Mouse (Mus musculus) adrenal gland (tissue): ENCODE results near the gene Thbs1.

Experiments used
- intact Hi-C: fragments of 180-260 bp; cut with DNase I; formaldehyde crosslinking; loops from one replicate; pipeline ENCODE4 v1.15.1; 2025

Gene Thbs1

DNA sequence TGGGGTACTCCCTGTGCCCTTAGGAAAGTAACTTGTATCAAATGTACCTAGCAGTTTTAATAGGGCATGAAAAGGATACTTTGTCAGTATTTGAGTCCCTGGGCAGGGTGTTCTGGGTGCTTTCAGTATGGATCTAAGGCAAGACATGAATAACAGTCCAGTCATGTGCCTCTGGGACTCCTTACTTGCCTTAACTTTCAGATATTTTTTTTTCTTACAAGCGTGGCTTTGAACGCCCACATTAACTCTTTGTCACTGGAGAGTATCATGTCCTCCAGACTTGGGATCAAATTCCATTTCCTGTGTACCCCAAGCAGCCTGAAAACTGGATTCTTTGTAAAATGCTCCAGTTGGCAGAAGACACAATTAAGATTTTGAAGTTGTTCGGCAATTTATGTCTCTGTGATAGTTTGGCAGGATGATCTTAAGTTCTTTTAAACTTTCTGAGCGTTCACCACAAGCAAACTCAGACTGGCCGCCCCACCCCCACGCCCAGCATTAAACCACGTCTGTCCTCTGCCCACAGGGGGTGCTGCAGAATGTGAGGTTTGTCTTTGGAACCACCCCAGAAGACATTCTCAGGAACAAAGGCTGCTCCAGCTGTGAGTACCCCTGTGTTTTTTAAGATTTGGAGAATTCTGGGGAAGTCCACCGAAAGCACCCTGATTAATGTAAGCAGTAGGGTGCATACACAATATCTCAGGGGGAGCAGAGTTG lies 2.3 kb downstream of the Thbs1 start:
- intact Hi-C loops, result loop anchor here (5.0 kb wide), 1 partner anchor 327 kb away; no protein-coding TSS in a partner anchor

DNA sequence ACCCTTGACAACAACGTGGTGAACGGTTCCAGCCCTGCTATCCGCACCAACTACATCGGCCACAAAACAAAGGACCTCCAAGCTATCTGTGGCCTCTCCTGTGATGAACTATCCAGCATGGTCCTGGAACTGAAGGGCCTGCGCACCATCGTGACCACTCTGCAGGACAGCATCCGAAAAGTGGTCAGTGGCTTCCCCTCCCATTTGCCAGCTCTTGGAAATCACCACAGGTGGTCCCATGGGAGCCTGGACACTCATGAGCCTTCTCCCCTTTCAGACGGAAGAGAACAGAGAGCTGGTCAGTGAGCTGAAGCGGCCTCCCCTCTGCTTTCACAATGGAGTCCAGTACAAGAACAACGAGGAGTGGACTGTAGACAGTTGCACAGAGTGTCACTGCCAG lies 3.0 kb downstream of the Thbs1 start:
- intact Hi-C loops, result loop anchor here (5.0 kb wide), 1 partner anchor 327 kb away; no protein-coding TSS in a partner anchor

DNA sequence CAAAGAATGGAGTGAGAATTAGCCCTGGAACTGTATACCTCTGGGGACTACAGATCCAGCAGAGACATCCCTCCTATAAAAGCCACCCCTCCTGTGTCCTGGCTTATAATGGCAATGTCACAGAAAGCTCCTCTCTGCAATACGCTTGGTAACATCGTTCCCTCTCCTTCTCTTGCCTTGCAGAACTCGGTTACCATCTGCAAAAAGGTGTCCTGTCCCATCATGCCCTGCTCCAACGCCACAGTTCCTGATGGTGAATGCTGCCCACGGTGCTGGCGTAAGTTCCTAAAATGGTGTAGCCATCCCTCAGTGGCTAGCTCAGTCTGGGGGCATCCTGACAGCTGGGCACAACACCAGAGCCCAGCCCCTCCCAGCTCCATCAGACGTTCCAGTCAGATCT lies 4.0 kb downstream of the Thbs1 start:
- intact Hi-C loops, result no loop called here

DNA sequence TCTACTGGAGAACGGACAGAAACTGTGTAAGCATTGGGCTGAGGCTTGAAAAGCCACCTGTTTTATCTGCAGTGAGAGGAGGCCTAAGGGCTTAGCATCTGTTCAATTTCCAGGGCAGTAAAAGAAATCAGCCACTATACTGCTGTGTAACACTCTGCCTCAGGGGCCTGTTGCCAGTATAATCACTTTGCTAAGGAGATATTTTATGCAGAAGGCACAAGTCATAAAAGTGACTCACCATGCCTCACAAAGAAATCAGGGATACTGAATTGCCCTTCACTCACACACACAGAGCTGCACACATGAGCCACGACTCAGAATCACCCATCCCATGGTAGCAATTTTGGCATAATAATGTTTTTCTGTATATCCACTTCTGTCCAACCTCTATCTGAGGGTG lies 4.5 kb downstream of the Thbs1 start:
- intact Hi-C loops, result no loop called here

DNA sequence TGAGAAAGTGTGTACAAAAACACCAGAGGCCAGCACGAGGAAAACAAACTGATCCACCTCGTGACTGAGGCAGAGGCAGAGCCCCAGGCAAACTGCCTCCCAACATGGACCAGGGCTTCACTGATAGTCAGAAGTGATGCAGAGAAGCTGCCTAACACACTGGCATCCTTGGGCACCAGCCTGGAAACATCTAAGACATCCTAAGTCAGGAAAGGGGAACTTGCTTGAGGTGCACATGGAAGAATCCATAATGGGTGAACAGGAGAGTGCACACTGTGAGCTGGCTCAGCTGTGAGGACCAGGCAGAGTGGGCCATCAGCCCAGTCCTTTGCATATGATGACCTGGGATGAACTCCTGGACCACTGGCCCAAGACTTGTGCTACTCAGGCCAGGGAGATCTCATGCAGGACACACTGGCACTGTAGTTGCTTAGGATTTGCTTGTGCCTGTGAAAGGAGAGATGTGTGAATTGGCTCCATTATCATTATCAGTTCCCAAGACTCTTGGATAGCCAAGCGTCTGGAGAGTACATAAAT lies 5.1 kb downstream of the Thbs1 start:
- intact Hi-C loops, result no loop called here

DNA sequence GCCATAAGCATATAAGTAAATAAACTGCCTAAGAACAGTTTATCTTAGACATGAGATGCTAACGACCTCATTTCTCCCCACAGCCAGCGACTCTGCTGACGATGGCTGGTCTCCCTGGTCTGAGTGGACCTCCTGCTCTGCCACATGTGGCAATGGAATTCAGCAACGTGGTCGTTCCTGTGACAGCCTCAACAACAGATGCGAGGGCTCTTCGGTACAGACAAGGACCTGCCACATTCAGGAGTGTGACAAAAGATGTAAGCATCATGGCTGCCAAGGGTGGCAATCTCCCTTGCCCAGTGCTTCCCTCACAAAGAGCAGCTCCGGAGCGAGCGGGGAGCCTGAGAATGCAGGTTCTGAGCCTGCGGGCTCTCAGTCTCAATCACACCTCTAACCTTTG lies 5.7 kb downstream of the Thbs1 start:
- intact Hi-C loops, result no loop called here

DNA sequence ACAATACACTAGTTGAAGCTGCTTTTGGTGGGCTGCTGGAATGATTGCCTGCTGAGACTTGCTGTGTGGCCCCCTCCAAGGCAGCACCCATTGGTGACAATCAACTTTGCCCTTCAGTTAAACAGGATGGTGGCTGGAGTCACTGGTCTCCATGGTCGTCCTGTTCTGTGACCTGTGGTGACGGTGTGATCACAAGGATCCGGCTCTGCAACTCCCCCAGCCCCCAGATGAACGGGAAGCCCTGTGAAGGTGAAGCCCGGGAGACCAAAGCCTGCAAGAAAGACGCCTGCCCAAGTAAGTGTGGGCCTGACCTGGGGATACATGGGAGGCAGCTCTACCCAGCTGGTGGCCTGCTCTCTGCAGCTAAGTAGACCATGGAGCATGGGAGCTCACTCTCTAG lies 6.4 kb downstream of the Thbs1 start:
- intact Hi-C loops, result no loop called here

DNA sequence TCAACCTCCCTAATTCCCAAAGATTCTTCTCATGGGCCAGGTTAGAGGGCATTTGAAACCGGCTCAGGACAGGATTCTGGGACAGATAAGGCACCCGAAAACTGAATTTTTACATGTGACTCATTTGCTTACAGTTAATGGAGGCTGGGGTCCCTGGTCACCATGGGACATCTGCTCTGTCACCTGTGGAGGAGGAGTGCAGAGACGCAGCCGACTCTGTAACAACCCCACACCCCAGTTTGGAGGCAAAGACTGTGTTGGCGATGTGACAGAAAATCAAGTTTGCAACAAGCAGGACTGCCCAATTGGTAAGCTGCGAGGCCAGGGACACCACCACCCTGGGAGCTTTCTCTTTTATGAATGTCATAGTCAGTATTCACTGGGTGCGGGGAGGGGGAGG lies 6.8 kb downstream of the Thbs1 start:
- intact Hi-C loops, result no loop called here

DNA sequence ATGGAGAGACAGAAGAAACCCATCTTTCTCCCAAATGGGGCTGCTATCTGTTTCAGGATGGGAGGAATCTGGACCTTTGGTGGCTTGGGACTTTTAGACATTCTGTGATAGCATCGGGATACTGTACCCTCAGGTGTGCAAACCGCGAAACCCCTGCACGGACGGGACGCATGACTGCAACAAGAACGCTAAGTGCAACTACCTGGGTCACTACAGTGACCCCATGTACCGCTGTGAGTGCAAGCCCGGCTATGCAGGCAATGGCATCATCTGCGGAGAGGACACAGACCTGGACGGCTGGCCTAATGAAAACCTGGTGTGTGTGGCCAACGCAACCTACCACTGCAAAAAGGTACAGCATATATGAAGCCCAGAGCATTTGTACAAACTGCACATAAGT lies 8.0 kb downstream of the Thbs1 start:
- intact Hi-C loops, result no loop called here

DNA sequence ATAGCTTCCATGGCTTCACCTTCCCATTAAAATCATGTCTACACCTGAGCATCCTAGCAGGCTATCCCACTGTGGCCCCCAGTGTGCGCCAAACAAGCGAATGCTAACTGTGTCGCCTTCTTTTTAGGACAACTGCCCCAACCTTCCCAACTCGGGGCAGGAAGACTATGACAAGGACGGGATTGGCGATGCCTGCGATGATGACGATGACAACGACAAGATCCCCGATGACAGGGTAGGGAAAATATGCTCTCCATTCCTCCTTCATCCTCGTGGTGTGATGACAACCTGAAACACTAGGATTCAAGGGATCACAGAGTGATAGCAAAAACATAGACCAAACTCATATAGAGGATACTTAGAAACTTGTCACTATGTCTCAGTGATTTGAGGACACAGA lies 8.4 kb downstream of the Thbs1 start:
- intact Hi-C loops, result no loop called here

DNA sequence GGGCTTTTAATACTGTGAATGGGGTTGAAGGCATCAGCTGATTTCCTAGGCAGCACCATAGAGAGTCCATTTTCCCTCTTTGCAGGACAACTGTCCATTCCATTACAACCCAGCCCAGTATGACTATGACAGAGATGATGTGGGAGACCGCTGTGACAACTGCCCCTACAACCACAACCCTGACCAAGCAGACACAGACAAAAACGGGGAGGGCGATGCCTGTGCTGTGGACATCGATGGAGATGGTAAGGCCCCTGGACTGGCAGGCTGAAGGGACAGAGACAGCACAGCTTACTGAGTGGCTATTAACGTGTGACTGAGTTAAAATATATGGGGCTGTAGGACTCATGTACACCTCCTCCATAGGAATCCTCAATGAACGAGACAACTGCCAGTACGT lies 9.1 kb downstream of the Thbs1 start:
- intact Hi-C loops, result no loop called here

DNA sequence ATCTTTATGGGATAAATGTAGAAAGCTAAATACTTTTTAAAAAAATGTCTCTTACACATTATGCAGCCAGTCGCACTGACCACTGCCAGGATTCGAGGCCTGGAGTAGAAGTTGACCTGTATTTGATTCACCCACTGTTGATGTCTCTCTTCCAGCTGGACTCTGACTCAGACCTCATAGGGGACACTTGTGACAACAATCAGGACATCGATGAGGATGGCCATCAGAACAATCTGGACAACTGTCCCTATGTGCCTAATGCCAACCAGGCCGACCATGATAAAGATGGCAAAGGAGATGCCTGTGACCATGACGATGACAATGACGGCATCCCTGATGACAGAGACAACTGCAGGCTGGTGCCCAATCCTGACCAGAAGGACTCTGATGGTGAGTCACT lies 10.6 kb downstream of the Thbs1 start:
- intact Hi-C loops, result no loop called here

DNA sequence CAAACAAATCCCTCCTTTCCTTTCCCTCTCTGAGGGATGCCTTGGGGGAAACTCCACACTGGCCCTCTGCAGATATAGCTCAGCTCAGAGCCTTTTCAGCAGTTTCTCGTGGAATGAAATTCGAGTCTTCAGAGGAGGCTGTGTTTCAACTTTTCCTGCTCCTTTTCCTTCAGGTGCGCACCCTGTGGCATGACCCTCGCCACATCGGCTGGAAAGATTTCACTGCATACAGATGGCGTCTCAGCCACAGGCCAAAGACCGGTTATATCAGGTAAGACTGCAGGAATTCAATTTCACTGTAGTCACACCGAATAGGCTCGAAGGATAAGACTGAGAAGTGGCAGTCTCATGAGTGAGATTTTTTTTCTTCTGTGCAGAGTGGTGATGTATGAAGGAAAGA lies 12.1 kb downstream of the Thbs1 start:
- intact Hi-C loops, result no loop called here

DNA sequence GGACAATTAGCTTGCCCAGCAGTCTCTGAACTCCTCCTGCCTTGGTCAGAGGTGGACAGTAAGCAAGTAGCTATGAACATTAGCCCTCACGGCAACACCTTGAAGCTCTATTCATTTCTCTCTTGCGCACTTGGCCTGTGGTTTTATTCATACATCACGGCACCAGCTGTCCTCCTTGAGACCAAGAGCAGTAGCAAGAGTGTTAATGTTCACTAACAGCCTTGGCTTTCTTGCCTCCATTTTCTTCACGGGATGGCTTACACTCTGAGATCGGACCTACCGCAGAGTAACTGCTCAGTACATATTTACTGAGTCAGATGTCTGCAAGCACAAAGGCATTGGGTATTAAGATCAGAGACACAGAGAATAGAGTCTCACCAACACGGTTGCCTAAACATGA lies 12.8 kb downstream of the Thbs1 start:
- intact Hi-C loops, result no loop called here

DNA sequence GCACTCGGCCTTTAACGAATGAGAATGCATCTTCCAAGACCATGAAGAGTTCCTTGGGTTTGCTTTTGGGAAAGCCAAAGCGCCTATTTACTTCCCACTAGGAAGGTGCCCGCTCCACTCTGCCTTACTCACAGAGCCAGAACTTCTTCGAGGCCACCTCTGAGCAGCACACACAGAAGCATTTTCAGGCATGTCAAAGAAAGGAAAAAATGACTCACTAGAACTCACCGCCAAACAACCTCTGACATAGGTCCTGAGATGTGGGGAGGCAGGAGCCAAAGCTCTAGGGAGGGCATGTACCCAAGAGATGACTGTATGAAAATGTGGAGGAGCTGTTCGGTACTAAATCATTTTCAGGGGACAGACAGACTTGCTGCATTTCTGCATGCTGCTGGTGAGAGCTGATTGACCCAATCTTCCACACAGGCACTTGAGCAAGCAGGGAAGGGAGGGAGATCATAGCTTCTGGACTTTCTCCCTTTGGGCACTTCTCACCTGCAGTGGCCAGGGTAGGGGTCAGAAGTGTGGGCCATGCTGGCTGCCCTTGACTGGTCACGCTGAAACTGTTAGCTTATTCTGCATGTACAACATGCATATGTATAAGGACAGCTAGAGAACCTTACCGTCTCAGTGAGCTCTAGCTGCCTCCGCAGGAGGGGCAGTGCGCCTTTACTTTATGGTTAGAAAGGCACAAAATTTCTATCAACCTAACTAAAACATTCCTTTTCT lies 13.7 kb downstream of the Thbs1 start:
- intact Hi-C loops, result no loop called here

DNA sequence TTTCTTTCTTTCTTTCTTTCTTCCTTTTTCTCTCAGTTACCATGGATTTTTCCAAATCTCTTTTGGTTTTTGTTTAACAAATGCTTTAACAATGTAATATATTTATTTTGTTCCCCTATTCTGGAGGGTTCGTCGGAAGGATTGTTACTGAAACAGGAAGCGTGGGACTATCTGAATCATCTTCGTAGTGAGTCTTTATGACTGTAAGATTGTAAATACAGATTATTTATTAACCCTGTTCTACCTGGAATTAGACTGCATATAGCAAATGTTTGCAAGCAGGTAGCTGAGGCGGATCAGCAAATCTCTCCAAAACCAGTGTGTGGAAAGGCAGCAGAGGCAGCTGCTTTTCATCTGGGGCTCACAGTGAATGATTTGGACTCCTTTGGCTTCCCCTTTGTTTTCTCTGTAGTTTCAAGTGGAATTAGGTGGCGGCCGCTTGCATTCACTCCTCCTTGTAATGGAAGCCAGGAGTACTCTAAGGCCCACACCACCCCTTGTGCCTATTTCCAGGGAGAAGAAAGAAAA lies 14.3 kb downstream of the Thbs1 start:
- intact Hi-C loops, result no loop called here

DNA sequence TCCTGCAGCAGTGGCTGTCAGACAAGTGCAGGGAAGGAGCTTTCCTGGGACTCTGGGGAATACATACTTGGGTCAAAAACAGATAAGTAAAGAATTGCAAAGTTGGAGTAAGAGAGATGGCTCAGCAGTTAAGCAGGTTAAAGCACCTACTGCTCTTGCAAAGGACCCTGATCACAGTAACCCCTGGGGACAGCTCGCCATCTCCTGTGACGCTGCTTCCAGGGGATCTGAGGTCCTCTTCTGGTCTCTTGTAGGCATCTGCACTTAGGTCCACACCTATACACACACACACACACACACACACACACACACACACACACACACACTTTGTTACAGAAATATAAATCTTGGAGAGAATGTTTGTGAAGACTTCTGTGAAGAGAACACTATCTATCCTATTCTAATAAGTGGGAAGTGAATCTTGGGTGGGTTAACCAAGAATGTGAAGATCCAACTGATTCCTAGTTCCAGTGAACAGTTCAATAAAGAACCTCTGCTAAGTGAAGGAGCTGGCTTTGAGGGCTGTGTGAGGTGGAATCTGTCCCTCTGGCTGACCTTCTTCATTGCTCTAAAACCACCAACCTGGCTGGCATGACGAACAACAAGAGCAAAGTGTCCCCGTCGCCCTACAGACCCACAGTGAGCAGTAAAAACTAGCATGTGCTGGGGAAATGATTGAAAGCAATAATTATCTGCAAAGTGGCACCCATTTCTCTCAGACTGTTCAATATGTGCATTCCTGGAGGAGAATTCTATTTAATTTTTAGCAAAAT lies 16.0 kb downstream of the Thbs1 start:
- intact Hi-C loops, result no loop called here

DNA sequence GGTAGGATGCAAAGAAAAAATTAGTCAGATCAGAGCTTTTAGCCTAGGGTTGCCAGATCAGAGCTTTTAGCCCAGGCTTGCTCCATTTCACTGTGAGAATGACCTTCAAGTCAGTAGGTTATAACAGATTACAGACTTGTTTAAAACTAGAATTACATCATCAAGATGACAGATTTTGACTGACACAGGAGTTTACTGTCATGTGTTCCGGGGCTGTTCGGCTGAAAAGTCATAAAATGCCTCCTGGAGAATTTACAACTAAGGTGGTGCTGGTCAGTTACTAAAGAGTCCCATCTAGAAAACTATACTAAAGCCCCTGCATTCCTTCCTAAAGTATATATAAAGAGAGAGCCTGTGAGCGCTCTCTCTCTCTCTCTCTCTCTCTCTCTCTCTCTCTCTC lies 16.6 kb downstream of the Thbs1 start:
- intact Hi-C loops, result no loop called here

DNA sequence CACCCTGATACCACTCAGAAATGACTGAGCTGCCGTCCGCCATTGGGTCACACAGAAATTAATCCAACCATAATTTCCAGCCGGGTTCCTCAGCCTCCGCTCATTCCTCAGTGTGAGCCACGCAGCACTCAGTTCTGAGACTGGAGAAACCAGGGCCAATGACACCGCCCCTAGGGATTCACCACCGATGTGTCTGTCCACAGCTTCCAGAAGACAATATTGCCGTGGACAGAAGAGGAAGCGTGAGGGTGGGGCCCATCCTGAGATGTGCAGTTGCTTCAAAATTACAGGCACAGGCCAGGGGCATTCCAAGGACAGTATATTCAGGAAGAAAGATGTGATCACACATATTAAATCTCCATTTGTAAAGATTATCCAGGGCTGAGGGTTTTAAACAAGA lies 25.4 kb downstream of the Thbs1 start:
- intact Hi-C loops, result no loop called here

DNA sequence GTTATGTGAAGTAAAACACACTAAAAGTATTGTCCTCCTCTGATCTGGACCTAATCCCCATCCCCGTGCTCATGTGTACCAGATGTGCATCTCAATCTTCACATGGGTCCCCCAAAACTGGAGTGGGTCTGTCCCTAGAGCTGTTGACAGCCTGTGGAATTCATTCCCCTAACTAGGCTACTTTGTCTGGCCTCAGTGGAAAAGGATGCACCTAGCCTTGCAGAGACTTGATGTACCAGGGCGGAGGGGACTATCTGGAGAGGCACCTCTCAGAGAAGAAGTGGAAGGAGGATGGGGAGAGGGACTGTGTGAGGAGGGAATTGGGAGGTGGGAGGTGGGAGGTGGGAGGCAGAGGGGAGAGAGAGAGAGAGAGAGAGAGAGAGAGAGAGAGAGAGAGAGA lies 26.1 kb downstream of the Thbs1 start:
- intact Hi-C loops, result no loop called here

DNA sequence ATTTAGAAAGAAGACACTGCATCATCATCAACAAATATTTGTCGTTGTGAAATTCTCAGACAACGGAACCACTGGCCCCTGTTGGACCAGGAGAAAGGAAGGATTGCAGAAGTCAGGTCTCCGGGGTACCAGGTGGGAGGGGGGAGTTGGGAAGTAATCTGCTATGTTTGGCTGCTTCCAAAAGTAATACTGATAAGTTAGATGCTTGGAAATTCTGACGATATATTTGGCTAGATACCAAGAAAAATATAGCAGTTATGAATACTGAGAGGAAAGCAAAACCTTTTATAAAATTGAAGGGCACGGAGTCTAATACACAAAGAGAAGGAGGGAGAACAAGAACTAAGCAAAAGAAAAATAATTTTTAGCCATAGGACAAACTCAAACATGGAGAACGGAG lies 27.6 kb downstream of the Thbs1 start:
- intact Hi-C loops, result no loop called here

DNA sequence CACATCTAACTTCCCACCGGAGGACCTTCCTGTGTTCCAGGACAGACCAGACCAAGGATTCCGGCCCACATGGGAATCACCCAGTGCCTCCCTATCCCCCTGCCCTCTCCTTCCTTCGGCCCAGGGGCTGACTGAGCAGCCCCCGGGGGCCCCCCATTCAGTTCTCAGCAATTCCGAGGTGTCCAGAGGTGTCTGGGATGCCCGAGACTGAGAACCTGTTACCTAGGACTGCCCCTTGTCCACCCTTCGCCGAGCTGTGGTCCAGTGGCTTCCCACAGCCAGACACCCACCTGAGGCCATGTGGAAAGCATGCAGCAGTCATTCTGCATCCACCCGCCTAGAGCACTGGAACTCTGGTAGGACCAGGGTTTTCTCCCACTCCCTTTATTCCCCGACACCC lies 30.0 kb downstream of the Thbs1 start:
- intact Hi-C loops, result no loop called here
